Mouse (Mus musculus): ENCODE results near the gene Cep170. TPM values are rescaled to one million over a fixed set of nuclear protein-coding genes. Genes with fewer than 3 reads are reported as not detected.
A peak's percentile ranks its signal among the peaks of the same experiment; 100 is the strongest.

The Cep170 gene
- total RNA-seq, 2 experiments from 2014 or later = 14.5 to 16.2 TPM

DNA sequence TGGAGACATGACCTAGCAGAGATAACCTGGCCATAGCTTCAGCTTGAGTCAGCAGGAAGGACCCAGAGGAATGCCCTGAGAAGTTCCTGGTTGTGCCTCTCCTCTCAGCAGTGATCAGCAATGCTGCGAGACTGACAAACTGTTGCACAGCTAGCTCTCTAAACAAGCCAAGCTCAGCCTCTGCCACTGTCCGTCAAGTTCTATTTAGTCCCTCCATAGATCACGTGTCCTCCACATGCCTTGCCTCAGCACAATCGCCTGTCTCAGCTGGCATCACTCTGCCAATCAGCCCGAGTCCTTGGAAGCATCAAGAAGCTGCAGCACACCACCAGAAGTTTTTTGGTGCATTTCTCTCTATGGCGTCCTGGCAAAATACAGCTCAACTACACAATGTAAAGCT is 21.0 kb upstream of the Cep170 start:
- no peak for TF ChIP-seq CTCF (IDR thresholded peaks at IDR 0.05)
- intact Hi-C loops (cut with DNase I) = no loop called here
- H3K4me3 ChIP-seq = peak overlapping the region; percentile 74
- peak overlapping the region; percentile 84 for H3K27ac ChIP-seq
- DNase-seq = peak; percentile 77

DNA sequence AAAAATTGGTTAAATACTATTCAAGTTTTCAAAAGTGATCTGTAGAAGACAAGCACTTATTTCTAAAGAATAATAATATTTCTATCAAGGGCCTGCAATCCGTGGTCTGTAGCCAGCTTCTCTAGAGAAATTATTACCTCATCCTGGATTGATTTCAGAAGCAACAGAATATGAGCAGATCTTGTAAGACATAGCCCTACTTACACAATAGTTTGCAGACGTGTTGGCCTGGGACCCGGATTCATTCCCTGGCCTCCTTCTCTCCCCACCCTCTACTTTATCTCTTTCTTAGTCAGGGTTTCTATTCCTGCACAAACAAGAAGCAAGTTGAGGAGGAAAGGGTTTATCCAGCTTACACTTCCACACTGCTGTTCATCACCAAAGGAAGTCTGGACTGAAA is 20.1 kb upstream of the Cep170 start:
- intact Hi-C loops (cut with DNase I) = no loop called here
- Histone ChIP-seq H3K4me3 (peak overlapping the region; percentile 74), H3K27ac (peak overlapping the region; percentile 84)
- TF ChIP-seq CTCF (IDR thresholded peaks at IDR 0.05) = no peak
- DNase-seq = peak; percentile 66

DNA sequence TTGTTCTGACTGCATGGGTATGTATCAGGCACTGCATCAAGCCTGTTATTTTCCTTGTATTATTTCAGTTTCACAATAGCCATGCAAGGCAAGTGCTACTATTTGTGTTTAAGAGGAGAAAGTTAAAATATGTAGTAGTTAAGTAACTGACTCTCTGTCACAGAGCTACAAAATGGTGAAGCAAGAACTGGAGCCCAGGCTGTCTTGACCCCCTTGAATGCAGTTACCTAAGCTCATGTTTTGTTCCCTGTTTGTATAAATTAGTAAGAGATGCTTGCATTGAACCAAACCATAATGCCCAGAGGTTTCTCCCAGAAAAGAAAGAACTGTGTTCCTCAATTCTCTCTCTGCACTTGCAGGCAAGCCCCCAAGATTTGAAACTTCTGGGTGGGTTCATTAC is 19.4 kb upstream of the Cep170 start:
- peak overlapping the region; percentile 16 for H3K27ac ChIP-seq
- TF ChIP-seq CTCF (IDR thresholded peaks at IDR 0.05) = no peak

DNA sequence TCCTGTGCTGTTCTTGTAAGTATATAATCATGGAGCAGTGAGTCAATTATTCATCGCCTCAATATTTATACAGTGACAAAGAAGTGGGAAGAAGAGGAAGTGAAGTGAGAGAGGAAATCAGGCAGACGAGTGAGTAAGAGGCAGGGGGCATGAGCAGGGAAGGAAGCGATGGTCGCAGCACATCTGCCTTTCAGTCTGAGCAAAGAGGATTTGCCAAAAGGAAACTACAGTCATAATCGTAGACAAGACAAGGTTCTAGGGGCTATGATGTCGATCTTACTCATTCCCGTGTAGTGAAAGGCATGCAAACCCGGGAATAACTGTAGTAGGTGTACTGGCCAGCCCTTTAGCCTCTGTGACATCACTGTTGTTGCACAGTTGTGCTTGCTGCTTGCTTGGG is 18.7 kb upstream of the Cep170 start:
- no peak for DNase-seq
- Histone ChIP-seq H3K27ac (peak overlapping the region; percentile 16), H3K4me3 (no peak overlapping the region)
- intact Hi-C loops (cut with DNase I) = no loop called here
- TF ChIP-seq CTCF (IDR thresholded peaks at IDR 0.05) = no peak

More for the DNA sequence above, 19.4 kb upstream of the Cep170 start:
- DNase-seq = no peak
- no peak overlapping the region; the same call in 1 of the 2 replicates for H3K4me3 ChIP-seq
- intact Hi-C loops (cut with DNase I) = no loop called here

DNA sequence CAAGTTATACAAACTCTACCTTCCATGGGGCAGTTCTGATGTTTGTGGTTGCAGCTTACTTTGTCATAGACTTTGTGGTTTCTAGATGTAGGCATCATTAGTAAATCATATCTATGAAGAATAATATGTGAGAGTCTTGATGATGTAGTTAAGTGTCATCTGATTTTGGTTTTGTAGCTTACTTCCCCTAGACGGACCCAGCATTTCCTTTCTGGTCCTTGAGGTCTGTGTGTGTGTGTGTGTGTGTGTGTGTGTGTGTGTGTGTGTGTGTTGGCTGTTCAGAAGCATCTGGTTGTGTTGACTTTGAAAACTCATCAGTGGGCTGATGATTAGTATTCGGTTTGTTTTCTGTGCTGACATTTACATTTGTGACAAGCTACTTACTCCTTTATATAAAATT is 18.2 kb upstream of the Cep170 start:
- DNase-seq = no peak
- intact Hi-C loops (cut with DNase I) = no loop called here

DNA sequence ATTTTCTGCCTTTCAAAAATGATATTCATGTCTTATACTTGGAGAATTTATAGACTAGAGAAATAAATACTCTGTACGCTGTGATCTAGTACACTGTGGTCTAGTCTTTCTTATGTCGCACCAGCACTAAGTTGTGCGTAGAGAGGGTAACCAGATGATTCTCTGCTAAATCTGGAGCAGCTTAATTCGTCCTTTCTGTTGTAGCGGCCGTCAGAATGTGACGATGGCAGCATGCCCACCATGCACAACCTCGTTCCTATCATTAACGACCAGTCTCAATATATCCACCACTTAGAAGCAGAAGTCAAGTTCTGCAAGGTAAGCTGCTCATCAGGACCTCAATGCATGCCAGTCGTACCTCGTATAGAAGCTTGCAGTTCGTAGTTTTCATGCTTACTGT is 14.8 kb upstream of the Cep170 start:
- intact Hi-C loops (cut with DNase I) = no loop called here
- TF ChIP-seq CTCF (IDR thresholded peaks at IDR 0.05) = no peak
- peak; percentile 82 for DNase-seq
- Histone ChIP-seq H3K4me3 (peak overlapping the region; percentile 15; the same call in 1 of the 2 replicates), H3K27ac (peak overlapping the region; percentile 88)

More for the DNA sequence above, 18.2 kb upstream of the Cep170 start:
- H3K4me3 ChIP-seq = no peak overlapping the region
- H3K27ac ChIP-seq = no peak overlapping the region
- no peak for TF ChIP-seq CTCF (IDR thresholded peaks at IDR 0.05)

DNA sequence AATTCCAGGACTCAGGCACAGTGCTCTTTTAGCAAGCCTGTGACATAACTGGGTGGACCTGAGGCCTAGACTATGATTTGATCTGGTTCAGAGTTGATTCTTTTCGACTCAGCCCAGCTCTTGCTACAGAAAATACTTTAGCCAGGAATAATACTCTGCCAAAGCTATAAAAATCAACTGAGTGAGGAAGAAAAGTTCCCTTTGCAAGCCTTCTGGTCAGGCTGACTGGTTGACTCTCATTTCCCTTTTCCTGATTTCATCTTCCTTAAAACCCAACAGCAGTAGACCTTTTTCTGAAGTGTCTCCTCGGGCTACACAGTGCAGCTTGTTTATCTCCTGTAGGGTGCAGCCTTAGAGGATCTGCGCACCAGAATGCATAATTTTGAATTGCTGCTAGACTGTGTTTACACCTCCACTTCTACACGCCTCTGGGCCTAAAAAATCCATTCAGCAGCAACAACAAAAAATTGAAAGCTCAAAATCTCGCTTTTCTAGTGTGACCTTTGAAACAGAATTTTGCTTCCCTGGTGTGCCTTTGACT is 14.1 kb upstream of the Cep170 start:
- intact Hi-C loops (cut with DNase I) = no loop called here
- Histone ChIP-seq H3K27ac (peak overlapping the region; percentile 88), H3K4me3 (peak overlapping the region; percentile 11)
- no peak for DNase-seq
- no peak for TF ChIP-seq CTCF (IDR thresholded peaks at IDR 0.05)

DNA sequence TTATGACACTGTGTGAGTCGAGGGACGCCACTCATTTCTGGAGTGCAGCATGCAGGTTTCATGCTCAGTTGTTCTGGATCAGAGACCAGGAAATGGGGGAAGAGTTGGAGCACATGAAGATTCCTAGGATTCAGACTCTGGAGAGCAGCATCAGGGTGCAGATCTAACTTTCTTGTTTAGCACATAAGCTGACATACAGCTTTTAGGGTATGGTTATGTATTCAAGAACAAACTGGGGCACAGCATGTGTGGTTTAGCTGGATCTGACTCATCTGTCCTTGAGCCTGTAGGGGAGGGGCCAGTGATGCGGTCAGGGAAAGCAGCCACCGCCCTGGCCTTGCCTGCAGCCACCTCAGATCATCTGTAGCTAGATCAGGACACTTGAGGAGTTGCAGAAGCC is 13.5 kb upstream of the Cep170 start:
- intact Hi-C loops (cut with DNase I) = no loop called here
- no peak for TF ChIP-seq CTCF (IDR thresholded peaks at IDR 0.05)
- peak; percentile 80 for DNase-seq
- H3K27ac ChIP-seq = peak overlapping the region; percentile 88
- H3K4me3 ChIP-seq = peak overlapping the region; percentile 11; the same call in 1 of the 2 replicates

DNA sequence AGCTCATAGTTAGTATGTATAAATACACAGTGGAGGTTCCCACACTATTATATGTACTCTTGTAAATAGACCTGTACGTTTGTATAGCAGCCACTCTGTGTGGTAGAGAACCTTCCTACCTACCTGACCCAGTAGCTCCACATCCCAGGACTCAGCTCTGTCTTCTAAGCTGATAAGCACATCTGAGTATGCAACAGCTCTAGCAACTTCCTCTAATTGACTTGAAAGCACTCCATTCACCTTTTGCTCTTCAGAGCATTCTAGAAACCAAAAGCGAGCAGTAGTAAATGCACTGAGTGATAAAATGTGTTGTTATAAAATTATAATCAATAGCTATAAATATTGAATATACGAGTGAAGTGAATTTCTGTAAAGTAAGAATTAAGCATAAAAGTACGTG is 13.1 kb upstream of the Cep170 start:
- Histone ChIP-seq H3K27ac (peak overlapping the region; percentile 88), H3K4me3 (no peak overlapping the region)
- no peak for DNase-seq
- TF ChIP-seq CTCF (IDR thresholded peaks at IDR 0.05) = no peak
- intact Hi-C loops (cut with DNase I) = no loop called here

DNA sequence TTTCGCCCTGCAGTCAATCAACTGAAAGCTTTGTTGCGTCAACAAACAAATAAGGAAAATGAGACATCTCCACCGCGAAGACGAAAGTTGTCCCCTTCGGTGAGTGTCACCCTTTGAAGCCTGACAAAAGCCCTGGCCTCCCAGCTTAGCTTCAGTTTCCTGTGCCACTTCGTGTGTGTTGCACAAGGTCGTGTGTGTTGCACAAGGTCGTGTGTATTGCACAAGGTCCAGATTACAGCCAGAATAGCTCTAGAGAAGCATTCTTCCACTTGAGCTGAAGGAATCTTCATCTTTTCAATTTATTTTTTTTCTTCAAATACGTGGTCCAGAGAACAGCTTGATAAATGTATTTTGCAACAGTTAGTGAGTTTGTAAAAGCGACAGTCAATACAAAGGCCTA is 12.3 kb upstream of the Cep170 start:
- DNase-seq = no peak
- intact Hi-C loops (cut with DNase I) = no loop called here
- Histone ChIP-seq H3K4me3 (no peak overlapping the region), H3K27ac (peak overlapping the region; percentile 3; the same call in 1 of the 2 replicates)
- TF ChIP-seq CTCF (IDR thresholded peaks at IDR 0.05) = no peak

DNA sequence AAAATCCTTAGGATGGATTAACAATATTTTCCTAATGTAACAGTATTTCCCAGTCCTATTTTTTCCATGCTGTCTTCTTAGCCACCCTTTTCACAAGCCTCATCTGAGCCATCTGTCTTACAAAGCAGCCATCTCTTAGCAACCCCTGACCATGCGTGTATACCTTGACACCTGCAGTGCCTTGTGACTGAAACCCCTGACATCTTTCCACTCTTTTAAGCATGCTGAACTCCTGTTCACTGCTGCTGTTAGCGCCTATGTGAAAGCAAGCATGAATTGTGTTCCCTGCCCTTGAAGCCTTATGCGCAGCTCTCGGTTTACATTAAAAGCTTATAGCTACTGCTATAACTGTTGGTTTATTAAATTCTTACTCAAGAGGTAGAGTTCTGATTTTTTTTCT is 11.2 kb upstream of the Cep170 start:
- intact Hi-C loops (cut with DNase I) = no loop called here
- no peak for DNase-seq
- Histone ChIP-seq H3K27ac (peak overlapping the region; percentile 88; the same call in 1 of the 2 replicates), H3K4me3 (no peak overlapping the region)
- TF ChIP-seq CTCF (IDR thresholded peaks at IDR 0.05) = no peak

DNA sequence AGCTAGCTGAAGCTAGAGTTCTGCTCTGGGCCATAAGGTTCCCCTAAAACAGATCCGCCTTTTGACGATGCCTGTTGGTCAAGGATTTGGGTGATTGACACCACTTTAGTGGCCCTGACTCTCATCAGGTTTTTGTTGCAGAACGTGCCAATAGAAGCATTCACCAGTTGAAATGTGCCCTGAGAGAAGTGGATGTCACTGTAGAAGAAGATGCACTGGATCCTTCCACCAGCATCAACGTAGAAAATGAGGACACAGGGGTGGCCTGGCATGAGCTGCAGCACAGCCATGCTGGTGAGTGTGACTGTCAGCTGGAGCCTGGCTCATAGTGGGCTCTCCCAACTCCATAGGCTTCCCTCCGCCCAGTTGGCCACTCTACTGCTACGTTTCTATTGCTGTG is 10.7 kb upstream of the Cep170 start:
- Histone ChIP-seq H3K27ac (peak overlapping the region; percentile 88), H3K4me3 (no peak overlapping the region; the same call in 1 of the 2 replicates)
- intact Hi-C loops (cut with DNase I) = no loop called here
- no peak for TF ChIP-seq CTCF (IDR thresholded peaks at IDR 0.05)
- DNase-seq = no peak

DNA sequence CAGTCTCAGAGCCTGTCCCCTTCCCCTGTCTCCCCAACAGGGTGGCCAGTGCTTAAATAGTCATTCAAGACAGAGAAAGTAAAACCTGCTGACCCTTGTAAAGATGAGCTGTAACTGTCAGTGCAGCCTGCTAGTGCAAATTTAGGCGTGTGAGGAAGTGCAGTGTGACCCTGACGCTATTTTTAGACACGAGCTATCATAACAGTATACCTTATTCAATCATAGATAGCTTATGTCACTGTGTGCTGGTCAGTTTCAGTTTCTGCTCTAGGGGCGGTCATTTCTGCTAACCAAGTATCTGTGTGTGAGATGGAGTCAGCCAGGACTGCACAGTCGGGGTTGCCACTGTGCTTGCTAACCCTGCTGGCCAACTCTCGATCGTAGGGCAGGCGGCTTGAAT is 10.0 kb upstream of the Cep170 start:
- DNase-seq = peak; percentile 34
- Histone ChIP-seq H3K27ac (peak overlapping the region; percentile 88), H3K4me3 (peak overlapping the region; percentile 57)
- intact Hi-C loops (cut with DNase I) = no loop called here
- TF ChIP-seq CTCF (IDR thresholded peaks at IDR 0.05) = no peak

DNA sequence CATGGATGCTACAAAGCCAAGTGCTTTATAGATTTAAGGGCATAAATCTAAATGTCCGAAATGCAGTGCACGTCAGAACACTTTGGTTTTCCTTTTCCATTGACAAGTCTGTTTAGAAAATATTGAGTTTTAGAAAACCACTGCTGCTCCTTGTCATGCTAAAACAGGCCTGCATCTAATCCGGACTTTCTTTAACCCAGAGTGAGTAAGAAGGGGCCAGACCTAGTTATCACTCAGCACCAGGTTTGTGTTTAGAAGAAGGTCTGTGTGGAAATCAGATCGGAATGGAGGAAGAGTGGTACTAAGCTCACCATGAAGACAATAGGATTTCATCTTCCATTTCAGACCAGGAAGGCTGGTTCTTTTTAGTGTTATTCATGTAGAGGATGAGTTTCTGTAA is 9.1 kb upstream of the Cep170 start:
- peak overlapping the region; percentile 88 for H3K27ac ChIP-seq
- no peak for TF ChIP-seq CTCF (IDR thresholded peaks at IDR 0.05)
- intact Hi-C loops (cut with DNase I) = no loop called here
- no peak overlapping the region for H3K4me3 ChIP-seq
- no peak for DNase-seq

All from gastrocnemius, adult 2 months (tissue).